Mouse (Mus musculus): Measurements from ENCODE around the gene Gm37240.

DNA sequence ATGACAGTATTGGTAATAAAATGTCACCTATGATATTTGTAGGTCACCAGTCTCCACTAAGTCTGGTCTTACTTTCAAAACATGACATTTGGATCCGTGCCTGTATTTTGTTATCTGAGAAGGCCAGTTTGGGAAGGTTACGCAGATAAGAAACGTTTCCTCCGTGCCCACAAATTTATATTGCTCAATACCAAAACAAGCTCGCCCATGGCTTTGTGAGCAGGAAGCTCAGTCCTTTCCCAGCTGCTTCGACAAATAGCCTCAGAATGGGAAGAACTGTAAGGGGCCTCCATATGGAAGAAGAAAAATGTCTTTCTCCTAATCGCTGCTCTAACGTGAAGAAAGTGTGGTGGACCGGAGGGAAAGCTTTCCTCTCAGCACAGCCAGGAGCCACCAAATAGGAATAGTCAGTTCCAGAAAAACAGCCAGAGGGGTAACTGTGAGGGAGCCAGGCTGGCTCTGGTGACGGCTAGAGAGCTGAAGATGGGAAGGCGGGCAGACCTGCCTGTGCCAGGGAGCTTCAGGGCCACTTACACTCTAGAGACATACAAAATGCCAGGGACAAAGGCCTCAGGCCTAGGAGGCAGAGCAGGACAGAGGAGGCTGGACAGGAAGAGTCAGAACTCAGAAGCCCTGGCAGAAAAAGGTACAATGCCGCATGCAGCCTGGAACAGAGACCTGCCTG is 1431.4 kb downstream of the Gm37240 start:
- no peak for TF ChIP-seq CTCF (IDR thresholded peaks at IDR 0.05; ENCODE audit: control insufficient read depth, insufficient read depth, low read length)
- TF ChIP-seq POLR2A (IDR thresholded peaks at IDR 0.05; ENCODE audit: borderline replicate concordance, control insufficient read depth, low read depth, low read length), result no peak
